Mouse (Mus musculus) liver, embryonic 15.5 days (tissue): ENCODE measurements around the gene Sult6b1. TPM values are rescaled to one million over a fixed set of nuclear protein-coding genes. Genes with fewer than 3 reads are reported as not detected.

Experiments
- polyA plus RNA-seq: library from polyadenylated mRNA; unstranded; fragments of >200 nt; fragmentation: Nextera tagmentation; extraction: Ambion mirVana; gene quantifications from 2 replicates; pipeline ENCODE4 v1.2.1, GENCODE M21; 2015

Gene Sult6b1
- polyA plus RNA-seq, 1 experiment from 2014 or later: 0.03 TPM

Other genes with a start within 250 kb of the Sult6b1 start
- 2.2 and 2.6 TPM in 2 replicates for gene Strn, start 169.8 kb downstream of the Sult6b1 start, polyA plus RNA-seq
- gene Heatr5b, start 71.6 kb downstream of the Sult6b1 start, polyA plus RNA-seq: 3.7 and 4.1 TPM in 2 replicates
- gene Gpatch11, start 71.4 kb downstream of the Sult6b1 start, polyA plus RNA-seq: 12.4 and 13.4 TPM in 2 replicates
- gene Eif2ak2, start 24.4 kb downstream of the Sult6b1 start, polyA plus RNA-seq: 7.2 and 7.7 TPM in 2 replicates
- 38.1 and 44.7 TPM in 2 replicates for gene Cebpzos, start 9.5 kb upstream of the Sult6b1 start, polyA plus RNA-seq
- gene Cebpz, start 30.1 kb upstream of the Sult6b1 start, polyA plus RNA-seq: 19.0 and 23.4 TPM in 2 replicates
- gene Ndufaf7, start 30.1 kb upstream of the Sult6b1 start, polyA plus RNA-seq: 24.5 and 27.0 TPM in 2 replicates
- 8.1 and 8.6 TPM in 2 replicates for gene Prkd3, start 113.8 kb upstream of the Sult6b1 start, polyA plus RNA-seq
- 21.1 and 22.7 TPM in 2 replicates for gene Qpct, start 144.9 kb upstream of the Sult6b1 start, polyA plus RNA-seq